Mouse (Mus musculus) CH12.LX (cell line): ENCODE data around the gene Spryd3. TPM values are rescaled to one million over a fixed set of nuclear protein-coding genes. Genes with fewer than 3 reads are reported as not detected.

Source experiments
- DNase-seq: peaks from one replicate; pipeline ENCODE4 v3.0.0-alpha.2; 2013; ENCODE audit errors: extremely low read depth
- H3K27ac ChIP-seq: 2 replicates; pipeline ENCODE4 v1.5.1; 2012; ENCODE audit warnings: low read depth, mild to moderate bottlenecking, control low read depth, moderate library complexity; ENCODE audit not compliant: insufficient read depth
- H3K27me3 ChIP-seq: replicated peaks from 2 replicates; pipeline ENCODE3; 2012; ENCODE audit warnings: inconsistent platforms
- H3K36me3 ChIP-seq, 2 experiments: replicated peaks in 1 of 2; 2 replicates each; pipeline versions ENCODE3 to v1.6.1; 2012; ENCODE audit warnings: inconsistent platforms in 1 of 2, low read length in 1 of 2, mild to moderate bottlenecking in 1 of 2, mixed read lengths in 1 of 2, moderate library complexity in 1 of 2; ENCODE audit not compliant: control insufficient read depth in 1 of 2, insufficient read depth in 1 of 2
- H3K4me1 ChIP-seq, 2 experiments: 2 replicates each; pipeline ENCODE4 v1.6.1; 2012; ENCODE audit warnings: inconsistent platforms in 1 of 2, moderate library complexity in 1 of 2; ENCODE audit not compliant: insufficient read depth in 2 of 2, control insufficient read depth in 1 of 2
- H3K4me2 ChIP-seq: 2 replicates; pipeline ENCODE4 v1.6.1; 2012; ENCODE audit warnings: low read depth, mild to moderate bottlenecking, control low read depth; ENCODE audit not compliant: poor library complexity, insufficient read depth, severe bottlenecking
- H3K4me3 ChIP-seq, 3 experiments: fragments of 150-350 bp in 1 of 3; sonication (generic) in 1 of 3; replicated peaks in 1 of 3; 2 replicates each; pipeline versions ENCODE3 to v1.5.1; 2011 to 2012; ENCODE audit warnings: low read depth in 2 of 3, low read length in 2 of 3, mild to moderate bottlenecking in 2 of 3, moderate library complexity in 2 of 3, control low read depth in 1 of 3, improper control_type of control experiment in 1 of 3, inconsistent platforms in 1 of 3, mixed read lengths in 1 of 3; ENCODE audit not compliant: poor library complexity in 1 of 3
- H3K79me2 ChIP-seq: replicated peaks from 2 replicates; pipeline ENCODE4 v1.6.1; 2012; ENCODE audit warnings: mild to moderate bottlenecking, moderate library complexity; ENCODE audit not compliant: control insufficient read depth, poor library complexity, insufficient read depth, severe bottlenecking; ENCODE audit errors: extremely low read depth
- H3K9ac ChIP-seq: 2 replicates; pipeline ENCODE4 v1.6.1; 2012; ENCODE audit warnings: low read depth, mild to moderate bottlenecking, control low read depth, moderate library complexity; ENCODE audit not compliant: insufficient read depth
- H3K9me3 ChIP-seq: replicated peaks from 2 replicates; pipeline ENCODE3; 2012; ENCODE audit warnings: low read length, inconsistent platforms, mixed read lengths
- BHLHE40 ChIP-seq: IDR thresholded peaks from 2 replicates; pipeline ENCODE4 v1.6.1; 2011; ENCODE audit warnings: mild to moderate bottlenecking, low read depth, low read length, improper control_type of control experiment
- CHD1 ChIP-seq: IDR thresholded peaks from 2 replicates; pipeline ENCODE4 v1.6.1; 2012; ENCODE audit warnings: low read depth, low read length, improper control_type of control experiment, inconsistent platforms
- CTCF ChIP-seq, 2 experiments: IDR thresholded peaks in 1 of 2; conservative IDR thresholded peaks in 1 of 2; 2 replicates each; pipeline ENCODE4 v1.5.1; 2011 to 2012; ENCODE audit warnings: low read depth in 2 of 2, low read length in 2 of 2, improper control_type of control experiment in 1 of 2, inconsistent platforms in 1 of 2, mild to moderate bottlenecking in 1 of 2, moderate library complexity in 1 of 2
- E2F4 ChIP-seq: IDR thresholded peaks from 2 replicates; pipeline ENCODE4 v1.6.1; 2011; ENCODE audit warnings: low read depth, low read length, improper control_type of control experiment; ENCODE audit not compliant: insufficient replicate concordance
- EP300 ChIP-seq: IDR thresholded peaks from 2 replicates; pipeline ENCODE4 v1.6.1; 2011; ENCODE audit warnings: low read length, improper control_type of control experiment
- GABPA ChIP-seq: IDR thresholded peaks from 2 replicates; pipeline ENCODE4 v1.6.1; 2012; ENCODE audit warnings: low read depth, low read length, improper control_type of control experiment, inconsistent platforms; ENCODE audit not compliant: insufficient replicate concordance
- HCFC1 ChIP-seq: IDR thresholded peaks from 2 replicates; pipeline ENCODE4 v1.6.1; 2012; ENCODE audit warnings: low read depth, mild to moderate bottlenecking, inconsistent platforms, low read length, improper control_type of control experiment
- IRF4 ChIP-seq: IDR thresholded peaks from 2 replicates; pipeline ENCODE4 v1.6.1; 2014; ENCODE audit warnings: low read depth, mild to moderate bottlenecking, inconsistent platforms, low read length, improper control_type of control experiment
- JUN ChIP-seq: IDR thresholded peaks from 2 replicates; pipeline ENCODE4 v1.6.1; 2011; ENCODE audit warnings: low read depth, mild to moderate bottlenecking, low read length, improper control_type of control experiment, moderate library complexity; ENCODE audit not compliant: insufficient read depth
- JUND ChIP-seq: conservative IDR thresholded peaks from 2 replicates; pipeline ENCODE4 v1.6.1; 2011; ENCODE audit warnings: low read depth, low read length, improper control_type of control experiment
- MAFK ChIP-seq: IDR thresholded peaks from 2 replicates; pipeline ENCODE4 v1.6.1; 2011; ENCODE audit warnings: low read length, improper control_type of control experiment; ENCODE audit not compliant: insufficient replicate concordance
- MAX ChIP-seq: IDR thresholded peaks from 2 replicates; pipeline ENCODE4 v1.6.1; 2011; ENCODE audit warnings: low read length, improper control_type of control experiment
- MAZ ChIP-seq: IDR thresholded peaks from 2 replicates; pipeline ENCODE4 v1.6.1; 2012; ENCODE audit warnings: low read depth, mild to moderate bottlenecking, inconsistent platforms, low read length, improper control_type of control experiment, moderate library complexity
- NELFE ChIP-seq: IDR thresholded peaks from 2 replicates; pipeline ENCODE4 v1.6.1; 2011; ENCODE audit warnings: low read depth, low read length, improper control_type of control experiment
- NRF1 ChIP-seq: IDR thresholded peaks from 2 replicates; pipeline ENCODE4 v1.6.1; 2014; ENCODE audit warnings: low read depth, mild to moderate bottlenecking, inconsistent platforms, low read length, improper control_type of control experiment, moderate library complexity
- POLR2A ChIP-seq: IDR thresholded peaks from 2 replicates; pipeline ENCODE4 v1.6.1; 2011; ENCODE audit warnings: low read depth, mild to moderate bottlenecking, improper control_type of control experiment, low read length
- RAD21 ChIP-seq: IDR thresholded peaks from 2 replicates; pipeline ENCODE4 v1.6.1; 2011; ENCODE audit warnings: low read depth, mild to moderate bottlenecking, low read length, improper control_type of control experiment, moderate library complexity
- RCOR1 ChIP-seq: conservative IDR thresholded peaks from 2 replicates; pipeline ENCODE4 v1.6.1; 2012; ENCODE audit warnings: low read depth, mild to moderate bottlenecking, inconsistent platforms, low read length, improper control_type of control experiment
- TBP ChIP-seq: conservative IDR thresholded peaks from 2 replicates; pipeline ENCODE4 v1.6.1; 2011; ENCODE audit warnings: low read depth, low read length, improper control_type of control experiment
- TCF12 ChIP-seq: IDR thresholded peaks from 2 replicates; pipeline ENCODE4 v1.6.1; 2014; ENCODE audit warnings: low read depth, mild to moderate bottlenecking, inconsistent platforms, low read length, improper control_type of control experiment
- USF1 ChIP-seq: IDR thresholded peaks from 2 replicates; pipeline ENCODE4 v1.6.1; 2014; ENCODE audit warnings: low read depth, mild to moderate bottlenecking, inconsistent platforms, low read length, improper control_type of control experiment
- USF2 ChIP-seq: conservative IDR thresholded peaks from 2 replicates; pipeline ENCODE4 v1.6.1; 2011; ENCODE audit warnings: low read depth, low read length, improper control_type of control experiment
- ZC3H11A ChIP-seq: IDR thresholded peaks from 2 replicates; pipeline ENCODE4 v1.6.1; 2012; ENCODE audit warnings: low read depth, mild to moderate bottlenecking, inconsistent platforms, low read length, improper control_type of control experiment
- ZKSCAN1 ChIP-seq: IDR thresholded peaks from 2 replicates; pipeline ENCODE4 v1.6.1; 2012; ENCODE audit warnings: low read depth, inconsistent platforms, low read length, improper control_type of control experiment, borderline replicate concordance
- ZMIZ1 ChIP-seq: IDR thresholded peaks from 2 replicates; pipeline ENCODE4 v1.6.1; 2012; ENCODE audit warnings: low read depth, mild to moderate bottlenecking, inconsistent platforms, low read length, improper control_type of control experiment
- dilution Hi-C: fragments of 300-500 bp; cut with MboI; formaldehyde crosslinking; loops from 2 replicates; pipeline ENCODE4 v1.14.3; 2020; ENCODE audit warnings: low sequenced_read_pairs; ENCODE audit not compliant: extremely low pct_unique_long_range_greater_than_20kb, extremely low pct_ligation_motif_present
- in situ Hi-C: fragments of 300-500 bp; cut with MboI; formaldehyde crosslinking; loops from 3 replicates; pipeline ENCODE4 v1.14.3; 2019; ENCODE audit warnings: low sequenced_read_pairs, low pct_ligation_motif_present, low pct_unique_long_range_greater_than_20kb, mixed read lengths
- polyA plus RNA-seq: library from polyadenylated mRNA; unstranded; fragments of >175 nt; gene quantifications from 2 replicates; pipeline ENCODE4 v1.2.1, GENCODE M21; 2012; ENCODE audit warnings: low read depth; ENCODE audit not compliant: insufficient read length
- total RNA-seq, 2 experiments: library from RNA; depleted of rRNA; stranded (reverse); fragments of 300-350 nt in 1 of 2; fragments of >200 nt in 1 of 2; gene quantifications; 2 replicates each; pipeline ENCODE4 v1.2.3; 2012 to 2014

The Spryd3 gene
- total and polyA plus RNA-seq, 3 experiments, result 21.5 to 25.7 (median 21.6) TPM

GRCm38 (mm10) chr15:102114651-102115260 is 21.3 kb downstream of the Spryd3 start:
- in situ Hi-C loops, result no loop called here
- Histone ChIP-seq H3K9me3 (no peaks in the 10 kb centered on the region), H3K9ac (no peak overlapping the region), H3K36me3 (peaks cover 35 to 52% of the 10 kb centered on the region in 2 experiments), H3K27ac (no peak overlapping the region), H3K4me1 (peaks cover 7 to 12% of the 10 kb centered on the region in 2 experiments; a peak in 3 of 4 replicates), H3K79me2 (no peaks in the 10 kb centered on the region), H3K4me3 (no peak overlapping the region), H3K27me3 (no peaks in the 10 kb centered on the region), H3K4me2 (no peak overlapping the region)
- dilution Hi-C loops, result no loop called here
- DNase-seq, result no peak
- TF ChIP-seq USF1 (no peak), NRF1 (no peak), NELFE (no peak)

GRCm38 (mm10) chr15:102113674-102114073 is 22.4 kb downstream of the Spryd3 start:
- Histone ChIP-seq H3K36me3 (peaks cover 27 to 42% of the 10 kb centered on the region in 2 experiments), H3K9me3 (no peaks in the 10 kb centered on the region), H3K9ac (no peak overlapping the region), H3K4me3 (no peak overlapping the region), H3K79me2 (no peaks in the 10 kb centered on the region), H3K4me1 (peaks cover 11 to 18% of the 10 kb centered on the region in 2 experiments; a peak in 3 of 4 replicates), H3K4me2 (no peak overlapping the region), H3K27me3 (peaks cover 2% of the 10 kb centered on the region), H3K27ac (no peak overlapping the region)
- DNase-seq, result no peak
- dilution Hi-C loops, result no loop called here
- in situ Hi-C loops, result no loop called here
- TF ChIP-seq NRF1 (no peak), CHD1 (no peak), GABPA (no peak), HCFC1 (no peak), JUND (no peak), USF2 (no peak), MAFK (no peak), TCF12 (no peak), ZMIZ1 (no peak), RAD21 (no peak), TBP (no peak)

GRCm38 (mm10) chr15:102112827-102113226 is 23.2 kb downstream of the Spryd3 start:
- H3K27me3 ChIP-seq, result peaks cover 8% of the 10 kb centered on the region
- H3K9ac ChIP-seq, result no peak overlapping the region
- H3K79me2 ChIP-seq, result no peaks in the 10 kb centered on the region
- peaks cover 21 to 33% of the 10 kb centered on the region in 2 experiments for H3K36me3 ChIP-seq
- in situ Hi-C loops, result no loop called here
- dilution Hi-C loops, result no loop called here
- H3K9me3 ChIP-seq, result no peaks in the 10 kb centered on the region
- peaks cover 12 to 27% of the 10 kb centered on the region in 2 experiments for H3K4me1 ChIP-seq
- no peak for DNase-seq
- no peak overlapping the region for H3K27ac ChIP-seq
- H3K4me3 ChIP-seq, result no peak overlapping the region
- H3K4me2 ChIP-seq, result no peak overlapping the region
- TF ChIP-seq BHLHE40 (no peak), NRF1 (no peak), TCF12 (no peak), CTCF (conservative IDR thresholded peaks at IDR 0.05 in 1 of 2, IDR thresholded peaks at IDR 0.05 in 1 of 2; ENCODE audit: low read depth in 2 of 2, low read length in 2 of 2) (no peak), RCOR1 (no peak), MAX (no peak), ZMIZ1 (no peak), ZC3H11A (no peak), EP300 (no peak), MAZ (no peak), E2F4 (no peak), ZKSCAN1 (no peak), NELFE (no peak), HCFC1 (no peak), POLR2A (no peak), CHD1 (no peak), JUN (no peak), USF2 (no peak), IRF4 (no peak)
